In genomic region chr19:14940207-14940952, GRCm38 (mm10) we compare ENCODE assay signal across 30 mouse cellular contexts.
DNase-seq lines count a peak whose midpoint lies in the region; ATAC-seq and TF ChIP-seq lines count a peak whose summit lies in the region.
"Had no signal": no experiment of that assay in that cellular context is flagged by ENCODE, and none has a peak within 500 bp of the region (broad histone marks: within the 10 kb centered on the region; RNA-seq: fewer than 3 reads in every experiment).

No protein-coding gene starts in this region.

- no peaks in the 10 kb centered on the region for H3K4me1 ChIP-seq in hindbrain, embryonic 14.5 days (replicated peaks; ENCODE audit: control insufficient read depth, insufficient read depth, low read length)
- H3K4me1 ChIP-seq in hindbrain, embryonic 11.5 days (replicated peaks; ENCODE audit: control insufficient read depth, insufficient read depth, low read length): no peaks in the 10 kb centered on the region
- H3K4me1 ChIP-seq in midbrain, embryonic 15.5 days: no peaks in the 10 kb centered on the region
- H3K4me1 ChIP-seq: embryonic facial prominence, embryonic 13.5 days; forebrain, embryonic 10.5 days; heart, embryonic 13.5 days; limb, embryonic 10.5 days; limb, embryonic 15.5 days; liver, embryonic 13.5 days; megakaryocyte, embryonic 14.5 days had no signal

- no peak overlapping the region for H3K4me3 ChIP-seq in hindbrain, embryonic 14.5 days (replicated peaks; ENCODE audit: low read length)
- no peak overlapping the region for H3K4me3 ChIP-seq in hindbrain, embryonic 11.5 days (ENCODE audit: low read depth, low read length)
- no peak overlapping the region for H3K4me3 ChIP-seq in midbrain, embryonic 15.5 days
- H3K4me3 ChIP-seq: embryonic facial prominence, embryonic 13.5 days; forebrain, embryonic 10.5 days; heart, embryonic 13.5 days; limb, embryonic 10.5 days; limb, embryonic 15.5 days; liver, embryonic 13.5 days; megakaryocyte, embryonic 14.5 days had no signal

- DNase-seq in hindbrain, embryonic 14.5 days (ENCODE audit: low spot score): peak; percentile 45
- DNase-seq in hindbrain, embryonic 11.5 days (ENCODE audit: low spot score): no peak
- DNase-seq in MN1 (ENCODE audit: low spot score): peak; percentile 28
- DNase-seq in brain, embryonic 14.5 days (ENCODE audit: low read depth): peak; percentile 73
- no peak for DNase-seq in embryo, embryonic 10 days (ENCODE audit: low spot score)
- no peak for DNase-seq in thymus, postnatal 4 days
- DNase-seq: adrenal gland, adult 2 months; B cell, adult 2 months; cerebellum, adult 11 months; cerebellum, adult 9-10 months; heart, postnatal 10 days; kidney, adult 8-10 months; kidney, postnatal 4 days; liver, embryonic 13.5 days; lung, adult 18-20 months; lung, postnatal 4 days; right cerebral cortex, postnatal 4 days; thymus, adult 2 months had no signal

- no peaks in the 10 kb centered on the region for H3K27me3 ChIP-seq in hindbrain, embryonic 14.5 days (ENCODE audit: control insufficient read depth, insufficient read depth, low read length)
- H3K27me3 ChIP-seq in hindbrain, embryonic 11.5 days (ENCODE audit: control insufficient read depth, insufficient read depth, low read length): no peaks in the 10 kb centered on the region
- no peaks in the 10 kb centered on the region for H3K27me3 ChIP-seq in midbrain, embryonic 15.5 days (replicated peaks)
- H3K27me3 ChIP-seq: embryonic facial prominence, embryonic 13.5 days; heart, embryonic 13.5 days; limb, embryonic 15.5 days; liver, embryonic 13.5 days; megakaryocyte, embryonic 14.5 days had no signal

- WGBS in hindbrain, embryonic 14.5 days: 41% methylated on average over 9 of the region's 9 CpGs
- 73% methylated on average over 9 of the region's 9 CpGs for WGBS in hindbrain, embryonic 11.5 days
- WGBS in midbrain, embryonic 15.5 days: 38% methylated on average over 9 of the region's 9 CpGs

- no peak for TF ChIP-seq CTCF in brain, embryonic 14.5 days (IDR thresholded peaks at IDR 0.05; ENCODE audit: borderline replicate concordance, extremely low read depth, insufficient read depth, insufficient read length)

- no peak overlapping the region for H3K9ac ChIP-seq in hindbrain, embryonic 14.5 days
- H3K9ac ChIP-seq in hindbrain, embryonic 11.5 days (ENCODE audit: low read depth, low read length): no peak overlapping the region
- no peak overlapping the region for H3K9ac ChIP-seq in midbrain, embryonic 15.5 days
- H3K9ac ChIP-seq: embryonic facial prominence, embryonic 13.5 days; heart, embryonic 13.5 days; limb, embryonic 15.5 days; liver, embryonic 13.5 days had no signal

- no peaks in the 10 kb centered on the region for H3K9me3 ChIP-seq in hindbrain, embryonic 14.5 days (ENCODE audit: control insufficient read depth, low read length)
- H3K9me3 ChIP-seq in hindbrain, embryonic 11.5 days (ENCODE audit: control insufficient read depth, low read length): no peaks in the 10 kb centered on the region
- no peaks in the 10 kb centered on the region for H3K9me3 ChIP-seq in midbrain, embryonic 15.5 days
- H3K9me3 ChIP-seq: embryonic facial prominence, embryonic 13.5 days; forebrain, embryonic 10.5 days; heart, embryonic 13.5 days; limb, embryonic 10.5 days; limb, embryonic 15.5 days; liver, embryonic 13.5 days; megakaryocyte, embryonic 14.5 days had no signal

- ATAC-seq in hindbrain, embryonic 14.5 days (ENCODE audit: low FRiP score): peak; percentile 43; the same call in 1 of the 2 replicates
- ATAC-seq in hindbrain, embryonic 11.5 days (ENCODE audit: low FRiP score): no peak
- peak; percentile 58; the same call in 1 of the 2 replicates for ATAC-seq in midbrain, embryonic 15.5 days (replicated peaks)
- ATAC-seq in cerebellum, adult (ENCODE audit: insufficient number of reproducible peaks, low FRiP score, low TSS enrichment): no peak
- ATAC-seq: activated CD4-positive, CD25-positive, alpha-beta regulatory T cell, adult 4 months; intestine, embryonic 16.5 days; lung, postnatal 0 days had no signal

- TF ChIP-seq POLR2A in brain, embryonic 14.5 days (IDR thresholded peaks at IDR 0.05; ENCODE audit: borderline replicate concordance, extremely low read depth, insufficient read depth, insufficient read length, poor library complexity, severe bottlenecking): no peak

- no peaks in the 10 kb centered on the region for H3K36me3 ChIP-seq in hindbrain, embryonic 14.5 days (replicated peaks; ENCODE audit: control insufficient read depth, insufficient read depth)
- H3K36me3 ChIP-seq in hindbrain, embryonic 11.5 days (ENCODE audit: control insufficient read depth, insufficient read depth, low read length): no peaks in the 10 kb centered on the region
- H3K36me3 ChIP-seq in midbrain, embryonic 15.5 days (replicated peaks): no peaks in the 10 kb centered on the region
- H3K36me3 ChIP-seq: embryonic facial prominence, embryonic 13.5 days; forebrain, embryonic 10.5 days; heart, embryonic 13.5 days; limb, embryonic 10.5 days; limb, embryonic 15.5 days; liver, embryonic 13.5 days had no signal

- peak overlapping the region; percentile 47; the same call in 1 of the 2 replicates for H3K27ac ChIP-seq in hindbrain, embryonic 14.5 days
- no peak overlapping the region for H3K27ac ChIP-seq in hindbrain, embryonic 11.5 days (ENCODE audit: low read depth, low read length)
- H3K27ac ChIP-seq in midbrain, embryonic 15.5 days: no peak overlapping the region
- H3K27ac ChIP-seq: embryonic facial prominence, embryonic 13.5 days; forebrain, embryonic 10.5 days; heart, embryonic 13.5 days; kidney, postnatal 0 days; limb, embryonic 10.5 days; limb, embryonic 15.5 days; liver, embryonic 13.5 days had no signal

- H3K4me2 ChIP-seq in hindbrain, embryonic 14.5 days (replicated peaks): no peak overlapping the region
- H3K4me2 ChIP-seq in hindbrain, embryonic 11.5 days (replicated peaks; ENCODE audit: low read depth, low read length): no peak overlapping the region
- H3K4me2 ChIP-seq in midbrain, embryonic 15.5 days: no peak overlapping the region
- H3K4me2 ChIP-seq: embryonic facial prominence, embryonic 13.5 days; heart, embryonic 13.5 days; limb, embryonic 15.5 days; liver, embryonic 13.5 days had no signal

Comparison
In these comparisons a context has a peak if more than half of its experiments do, and no peak if none do; other contexts are left out.
1. ATAC-seq: peak in hindbrain, embryonic 14.5 days (single experiment) and midbrain, embryonic 15.5 days (single experiment); none in hindbrain, embryonic 11.5 days (single experiment) and cerebellum, adult (single experiment).
2. DNase-seq: peak in hindbrain, embryonic 14.5 days (single experiment), MN1 (single experiment) and brain, embryonic 14.5 days (single experiment); none in hindbrain, embryonic 11.5 days (single experiment), embryo, embryonic 10 days (single experiment) and thymus, postnatal 4 days (single experiment).